Mouse (Mus musculus): ENCODE data around the gene Oit3. TPM values are rescaled to one million over a fixed set of nuclear protein-coding genes. Genes with fewer than 3 reads are reported as not detected.

The Oit3 gene
- polyA plus RNA-seq (2017; shearing (Covaris generic)), result 0.23 TPM

GRCm38 (mm10) chr10:59441735-59442134 lies at the start of gene Oit3:
Gene Oit3, minus strand, starts transcription at chr10:59441778.

GRCm38 (mm10) chr10:59402899-59403792 lies 38.4 kb downstream of the Oit3 start, which contains the start of gene Pla2g12b:
Gene Pla2g12b, plus strand, starts transcription at chr10:59403660.

GRCm38 (mm10) chr10:59395461-59395860 lies 46.1 kb downstream of the Oit3 start, which contains the start of gene Gm10273:
Gene Gm10273, plus strand, starts transcription at chr10:59395632.

Other genes with a start within 250 kb of the Oit3 start
- 0.35 TPM for gene Sept10, start 219.9 kb downstream of the Oit3 start, polyA plus RNA-seq (2017; shearing (Covaris generic))
- gene Sowahc, start 219.8 kb downstream of the Oit3 start, polyA plus RNA-seq (2017; shearing (Covaris generic)), result 0.48 TPM
- gene P4ha1, start 118.5 kb downstream of the Oit3 start, polyA plus RNA-seq (2017; shearing (Covaris generic)), result 94.2 TPM
- 95.5 TPM for gene Gm10273, start 46.1 kb downstream of the Oit3 start, polyA plus RNA-seq (2017; shearing (Covaris generic))
- not detected for gene Pla2g12b, start 38.1 kb downstream of the Oit3 start, polyA plus RNA-seq (2017; shearing (Covaris generic))
- not detected for gene Gm10322, start 174.3 kb upstream of the Oit3 start, polyA plus RNA-seq (2017; shearing (Covaris generic))
- 7.4 TPM for gene Mcu, start 174.9 kb upstream of the Oit3 start, polyA plus RNA-seq (2017; shearing (Covaris generic))